Mouse (Mus musculus) heart, postnatal 0 days (tissue): ENCODE measurements around the gene 9430038I01Rik. TPM values are rescaled to one million over a fixed set of nuclear protein-coding genes. Genes with fewer than 3 reads are reported as not detected.

ENCODE experiments used
- ATAC-seq: fragments of 200-750 bp; cut with Nextera tagmentation; 2 replicates; pipeline ENCODE4 v1.8.0; 2017; ENCODE audit warnings: low read depth, moderate number of reproducible peaks, moderate library complexity; ENCODE audit not compliant: insufficient read depth
- DNase-seq: peaks from one replicate; pipeline ENCODE4 v3.0.0-alpha.2; 2016; ENCODE audit warnings: low spot score
- H3K27ac ChIP-seq: fragments of 300-500 bp; sonication (generic); 2 replicates; pipeline ENCODE4 v1.5.1; 2014; ENCODE audit warnings: low read depth, mild to moderate bottlenecking
- H3K27me3 ChIP-seq: fragments of 300-500 bp; sonication (generic); 2 replicates; pipeline ENCODE4 v1.6.1; 2014; ENCODE audit warnings: low read length, mixed read lengths; ENCODE audit not compliant: control insufficient read depth, insufficient read depth
- H3K36me3 ChIP-seq: fragments of 300-500 bp; sonication (generic); replicated peaks from 2 replicates; pipeline ENCODE4 v1.6.1; 2014; ENCODE audit warnings: low read length, mixed read lengths; ENCODE audit not compliant: control insufficient read depth, insufficient read depth
- H3K4me1 ChIP-seq: fragments of 300-500 bp; sonication (generic); 2 replicates; pipeline ENCODE4 v1.6.1; 2014; ENCODE audit warnings: antibody characterized with exemption; ENCODE audit not compliant: control insufficient read depth, insufficient read depth
- H3K4me2 ChIP-seq: fragments of 300-500 bp; sonication (generic); 2 replicates; pipeline ENCODE4 v1.6.1; 2014; ENCODE audit warnings: low read depth, mild to moderate bottlenecking, low read length, moderate library complexity
- H3K4me3 ChIP-seq: fragments of 300-500 bp; sonication (generic); 2 replicates; pipeline ENCODE4 v1.5.1; 2014; ENCODE audit warnings: low read depth, low read length
- H3K9ac ChIP-seq: fragments of 300-500 bp; sonication (generic); replicated peaks from 2 replicates; pipeline ENCODE4 v1.6.1; 2014; ENCODE audit warnings: low read depth, low read length, mixed read lengths
- H3K9me3 ChIP-seq: fragments of 300-500 bp; sonication (generic); replicated peaks from 2 replicates; pipeline ENCODE4 v1.6.1; 2016; ENCODE audit warnings: low read length; ENCODE audit not compliant: control insufficient read depth
- CTCF ChIP-seq: IDR thresholded peaks from 2 replicates; pipeline ENCODE4 v1.5.1; 2016; ENCODE audit warnings: antibody characterized with exemption, control low read depth, low read depth
- EP300 ChIP-seq: IDR thresholded peaks from 2 replicates; pipeline ENCODE4 v1.6.1; 2016; ENCODE audit warnings: antibody characterized with exemption, low read depth
- WGBS: fragments of 180-500 bp; shearing (Covaris S2); extraction: QIAGEN DNeasy Blood & Tissue Kit; methylation state at CpG from one replicate; pipeline ENCODE4 v1.1.7; 2014; 5-methylcytosine and 5-hydroxymethylcytosine counted together
- polyA plus RNA-seq: library from polyadenylated mRNA; unstranded; fragments of >200 nt; fragmentation: Nextera tagmentation; extraction: Ambion mirVana; gene quantifications from 2 replicates; pipeline ENCODE4 v1.2.1, GENCODE M21; 2015
- total RNA-seq: library from RNA; depleted of rRNA; stranded (reverse); fragments of >200 nt; gene quantifications from 2 replicates; pipeline ENCODE4 v1.2.3, GENCODE M21; 2014; ENCODE audit warnings: low replicate concordance

Gene 9430038I01Rik
- total and polyA plus RNA-seq, 2 experiments from 2014 or later, result 11.8 to 15.0 TPM

GRCm38 (mm10) chr7:137420550-137420949 is 10.0 kb upstream of the 9430038I01Rik start:
- H3K4me3 ChIP-seq, result no peak overlapping the region
- TF ChIP-seq CTCF (no peak), EP300 (no peak)
- H3K27ac ChIP-seq, result no peak overlapping the region
- H3K9ac ChIP-seq, result no peak overlapping the region
- no peaks in the 10 kb centered on the region for H3K4me1 ChIP-seq
- WGBS, result 84% methylated on average over 2 of the region's 2 CpGs
- no peaks in the 10 kb centered on the region for H3K9me3 ChIP-seq
- no peaks in the 10 kb centered on the region for H3K27me3 ChIP-seq
- ATAC-seq (no peak), DNase-seq (no peak)
- no peak overlapping the region for H3K4me2 ChIP-seq
- no peaks in the 10 kb centered on the region for H3K36me3 ChIP-seq

DNA sequence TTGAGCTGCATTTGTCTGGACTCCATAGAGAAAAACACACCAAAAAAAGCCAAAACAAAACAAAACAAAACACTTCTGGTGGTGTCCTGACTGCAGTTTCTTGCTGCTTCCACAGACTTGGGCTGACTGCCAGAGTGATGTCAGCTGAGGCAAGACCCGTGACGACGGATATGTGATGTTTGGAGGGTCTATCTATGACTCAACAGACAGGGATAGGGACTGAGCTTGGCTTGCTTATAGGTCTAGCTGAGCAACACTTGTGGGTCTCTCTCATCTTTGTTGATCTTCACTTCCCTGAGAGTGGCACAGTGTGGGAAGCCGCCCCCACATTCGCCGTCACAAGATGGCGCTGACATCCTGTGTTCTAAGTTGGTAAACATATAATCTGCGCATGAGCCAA is 4.1 kb upstream of the 9430038I01Rik start:
- Histone ChIP-seq H3K4me3 (no peak overlapping the region), H3K27me3 (no peaks in the 10 kb centered on the region), H3K9ac (no peak overlapping the region), H3K36me3 (no peaks in the 10 kb centered on the region), H3K9me3 (no peaks in the 10 kb centered on the region), H3K4me1 (0 out of 2 replicates have a peak, but pooled peaks cover 4% of the 10 kb centered on the region), H3K27ac (no peak overlapping the region), H3K4me2 (no peak overlapping the region)
- TF ChIP-seq CTCF (no peak), EP300 (no peak)
- WGBS, result 62% methylated on average over 7 of the region's 8 CpGs
- ATAC-seq (no peak), DNase-seq (no peak)

- no peaks in the 10 kb centered on the region for H3K36me3 ChIP-seq
- no peak overlapping the region for H3K4me2 ChIP-seq
- no peak for DNase-seq
- TF ChIP-seq CTCF (no peak), EP300 (no peak)
- H3K4me1 ChIP-seq, result peaks cover 4% of the 10 kb centered on the region; the same call in 1 of the 2 replicates
- H3K27ac ChIP-seq, result no peak overlapping the region
- no peaks in the 10 kb centered on the region for H3K27me3 ChIP-seq
- no peak for ATAC-seq
- H3K4me3 ChIP-seq, result no peak overlapping the region
- WGBS, result 89% methylated on average over 1 of the region's 1 CpGs
- H3K9me3 ChIP-seq, result no peaks in the 10 kb centered on the region
- H3K9ac ChIP-seq, result no peak overlapping the region
These were observed 3.0 kb downstream of the 9430038I01Rik start for GRCm38 (mm10) chr7:137407428-137408058.

GRCm38 (mm10) chr7:137404146-137404545 is 6.4 kb downstream of the 9430038I01Rik start:
- no peak for DNase-seq
- Histone ChIP-seq H3K9me3 (0 out of 2 replicates have a peak, but pooled peaks cover 6% of the 10 kb centered on the region), H3K36me3 (no peaks in the 10 kb centered on the region), H3K9ac (no peak overlapping the region), H3K4me3 (no peak overlapping the region), H3K27me3 (no peaks in the 10 kb centered on the region), H3K4me2 (no peak overlapping the region), H3K4me1 (no peaks in the 10 kb centered on the region), H3K27ac (no peak overlapping the region)
- TF ChIP-seq EP300, result no peak
- no peak for TF ChIP-seq CTCF
- WGBS, result 77% methylated on average over 2 of the region's 2 CpGs
- no peak for ATAC-seq

DNA sequence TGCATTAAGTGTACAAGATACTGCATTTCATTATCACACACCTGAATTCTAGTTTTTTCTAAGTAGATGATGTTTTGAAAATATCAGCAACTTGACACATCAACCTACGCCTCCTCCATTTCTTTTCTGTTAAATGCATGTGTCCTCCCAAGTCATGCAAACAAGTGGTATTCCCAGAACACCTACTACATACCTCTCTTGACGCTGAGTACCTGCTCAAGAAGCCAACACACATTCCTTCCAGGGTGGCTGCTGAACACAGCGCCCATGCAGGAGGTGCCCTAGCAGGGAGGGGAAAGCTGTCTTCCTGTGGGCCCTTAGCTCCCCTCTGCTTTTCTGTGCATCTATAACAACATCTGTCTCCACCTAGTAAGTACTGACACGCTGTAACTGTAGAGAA is 11.6 kb downstream of the 9430038I01Rik start:
- 86% methylated on average over 4 of the region's 4 CpGs for WGBS
- no peak overlapping the region for H3K4me3 ChIP-seq
- ATAC-seq, result no peak

GRCm38 (mm10) chr7:137397361-137397910 is 13.1 kb downstream of the 9430038I01Rik start:
- no peak for TF ChIP-seq CTCF
- no peak for TF ChIP-seq EP300
- no peaks in the 10 kb centered on the region for H3K36me3 ChIP-seq
- no peak overlapping the region for H3K27ac ChIP-seq
- no peaks in the 10 kb centered on the region for H3K27me3 ChIP-seq
- DNase-seq (no peak), ATAC-seq (no peak)
- H3K4me2 ChIP-seq, result no peak overlapping the region
- H3K9ac ChIP-seq, result no peak overlapping the region
- 0 out of 2 replicates have a peak, but pooled peaks cover 6% of the 10 kb centered on the region for H3K9me3 ChIP-seq
- H3K4me1 ChIP-seq, result no peaks in the 10 kb centered on the region
- H3K4me3 ChIP-seq, result no peak overlapping the region
- 93% methylated on average over 8 of the region's 8 CpGs for WGBS

More for the DNA sequence above, 11.6 kb downstream of the 9430038I01Rik start:
- Histone ChIP-seq H3K36me3 (no peaks in the 10 kb centered on the region), H3K4me1 (no peaks in the 10 kb centered on the region), H3K9me3 (0 out of 2 replicates have a peak, but pooled peaks cover 6% of the 10 kb centered on the region), H3K4me2 (no peak overlapping the region), H3K27me3 (no peaks in the 10 kb centered on the region), H3K27ac (no peak overlapping the region), H3K9ac (no peak overlapping the region)
- no peak for DNase-seq
- no peak for TF ChIP-seq EP300
- no peak for TF ChIP-seq CTCF
